Mouse (Mus musculus): Measurements from ENCODE around the gene Gm10322.

The Gm10322 gene

GRCm38 (mm10) chr10:59602043-59602442 is 13.8 kb upstream of the Gm10322 start:
- DNase-seq (ENCODE audit: low spot score) = no peak

GRCm38 (mm10) chr10:59602891-59603290 is 13.0 kb upstream of the Gm10322 start:
- no peak for DNase-seq (ENCODE audit: low spot score)

GRCm38 (mm10) chr10:59603843-59604242 is 12.0 kb upstream of the Gm10322 start:
- no peak for DNase-seq (ENCODE audit: low spot score)

GRCm38 (mm10) chr10:59604879-59605464 is 10.9 kb upstream of the Gm10322 start:
- no peak for DNase-seq (ENCODE audit: low spot score)

- no peak for DNase-seq (ENCODE audit: low spot score)
These were observed 2.6 kb upstream of the Gm10322 start for GRCm38 (mm10) chr10:59613276-59613675.

- no peak for DNase-seq (ENCODE audit: low spot score)
These were observed 1.7 kb upstream of the Gm10322 start for GRCm38 (mm10) chr10:59614141-59614540.

- no peak for DNase-seq (ENCODE audit: low spot score)
These were observed 452 bp upstream of the Gm10322 start for GRCm38 (mm10) chr10:59615411-59615810.

GRCm38 (mm10) chr10:59616522-59616921 is 659 bp downstream of the Gm10322 start, which contains the start of gene Mcu:
Gene Mcu (minus strand): TSS chr10:59616692.
- DNase-seq (ENCODE audit: low spot score) = peak; percentile 97

GRCm38 (mm10) chr10:59617776-59618175 is 1.9 kb downstream of the Gm10322 start:
- no peak for DNase-seq (ENCODE audit: low spot score)

GRCm38 (mm10) chr10:59621355-59621754 is 5.5 kb downstream of the Gm10322 start:
- DNase-seq (ENCODE audit: low spot score) = no peak

GRCm38 (mm10) chr10:59623496-59623895 is 7.6 kb downstream of the Gm10322 start:
- no peak for DNase-seq (ENCODE audit: low spot score)

- DNase-seq (ENCODE audit: low spot score) = no peak
These were observed 13.0 kb downstream of the Gm10322 start for GRCm38 (mm10) chr10:59628641-59629505.

- no peak for DNase-seq (ENCODE audit: low spot score)
These were observed 13.6 kb downstream of the Gm10322 start for GRCm38 (mm10) chr10:59629506-59629782.

GRCm38 (mm10) chr10:59636048-59636447 is 20.2 kb downstream of the Gm10322 start:
- no peak for DNase-seq (ENCODE audit: low spot score)

- no peak for DNase-seq (ENCODE audit: low spot score)
These were observed 21.1 kb downstream of the Gm10322 start for GRCm38 (mm10) chr10:59636751-59637533.

GRCm38 (mm10) chr10:59637596-59638124 is 21.8 kb downstream of the Gm10322 start:
- DNase-seq (ENCODE audit: low spot score) = no peak

GRCm38 (mm10) chr10:59638576-59638975 is 22.7 kb downstream of the Gm10322 start:
- DNase-seq (ENCODE audit: low spot score) = no peak

GRCm38 (mm10) chr10:59642659-59643377 is 27.0 kb downstream of the Gm10322 start:
- DNase-seq (ENCODE audit: low spot score) = no peak

GRCm38 (mm10) chr10:59643645-59644044 is 27.8 kb downstream of the Gm10322 start:
- no peak for DNase-seq (ENCODE audit: low spot score)

GRCm38 (mm10) chr10:59644710-59645109 is 28.8 kb downstream of the Gm10322 start:
- DNase-seq (ENCODE audit: low spot score) = no peak

- no peak for DNase-seq (ENCODE audit: low spot score)
These were observed 29.3 kb downstream of the Gm10322 start for GRCm38 (mm10) chr10:59645153-59645552.

- no peak for DNase-seq (ENCODE audit: low spot score)
These were observed 31.0 kb downstream of the Gm10322 start for GRCm38 (mm10) chr10:59646821-59647378.

All from embryo, embryonic 10 days (tissue).